Mouse (Mus musculus) mammary gland, adult 2 months (tissue): ENCODE measurements around the gene Sh3bgrl2. TPM values are rescaled to one million over a fixed set of nuclear protein-coding genes. Genes with fewer than 3 reads are reported as not detected.

Experiments
- polyA plus RNA-seq: library from polyadenylated mRNA; depleted of rRNA; stranded (reverse); fragments of >200 nt; gene quantifications from 2 replicates; pipeline ENCODE4 v1.2.3, GENCODE M21; 2012; ENCODE audit warnings: low replicate concordance; rRNA removed

Sh3bgrl2 gene
- polyA plus RNA-seq, result 1.8 and 4.2 TPM in 2 replicates

DNA sequence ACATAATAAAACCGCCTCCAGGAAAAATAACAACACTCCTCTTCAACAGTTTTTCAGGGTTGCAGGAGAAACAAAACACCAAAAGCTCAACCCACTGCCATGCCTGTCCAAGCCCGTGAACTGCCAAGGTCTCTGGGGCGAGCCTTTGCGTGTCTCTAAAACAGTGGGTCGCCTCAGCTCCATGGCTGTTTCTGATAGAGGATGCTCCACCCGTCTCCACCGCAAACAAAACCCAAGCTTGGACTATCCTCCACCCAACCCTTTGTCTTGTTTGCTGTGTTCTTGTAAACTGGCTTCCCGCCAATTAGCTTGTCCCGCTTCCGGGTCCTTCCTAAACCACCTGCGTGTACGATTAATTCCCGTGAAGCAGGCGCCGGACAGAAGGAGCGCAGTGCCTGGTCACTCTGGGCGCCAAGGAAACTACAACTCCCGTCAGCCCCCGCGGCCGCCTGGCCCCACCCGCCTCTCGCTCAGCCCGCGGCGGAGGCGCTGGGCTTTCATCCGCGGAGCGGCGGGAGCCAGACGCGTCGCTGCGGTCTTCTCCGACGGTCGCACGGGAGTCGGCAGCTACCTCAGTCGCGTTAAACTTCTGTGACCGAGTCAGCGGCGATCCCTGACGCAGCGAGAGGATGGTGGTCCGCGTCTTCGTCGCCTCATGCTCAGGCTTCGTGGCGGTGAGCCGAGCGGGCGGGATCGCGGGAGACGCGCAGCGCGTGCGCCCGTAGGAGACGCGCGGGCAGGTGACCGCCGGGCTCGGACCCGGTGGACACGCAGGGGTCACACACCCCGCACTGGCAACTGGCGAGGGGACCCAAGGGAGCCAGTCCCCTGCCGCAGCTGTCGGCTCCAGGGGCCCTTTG lies at the start of gene Sh3bgrl2:
TSS of gene Sh3bgrl2 (plus strand) at position 498 of the 860 bp plus-strand sequence.

Other genes starting within 250 kb of the Sh3bgrl2 start
- 0.35 and 0.49 TPM in 2 replicates for gene Lca5, start 107.2 kb upstream of the Sh3bgrl2 start, polyA plus RNA-seq